Mouse (Mus musculus) brown adipose tissue, adult 24 weeks (tissue): ENCODE data around the gene Tppp3. TPM values are rescaled to one million over a fixed set of nuclear protein-coding genes. Genes with fewer than 3 reads are reported as not detected.
A peak's percentile ranks its signal among the peaks of the same experiment; 100 is the strongest.

Source experiments
- H3K27ac ChIP-seq: fragments of 200-500 bp; replicated peaks from 2 replicates; pipeline ENCODE4 v1.5.1; 2012; ENCODE audit warnings: low read depth, mild to moderate bottlenecking, low read length
- H3K4me1 ChIP-seq: fragments of 200-500 bp; 2 replicates; pipeline ENCODE4 v1.6.1; 2012; ENCODE audit warnings: low read length, mixed read lengths; ENCODE audit not compliant: control insufficient read depth, insufficient read depth, insufficient read length
- H3K4me3 ChIP-seq: fragments of 200-500 bp; 2 replicates; pipeline ENCODE4 v1.5.1; 2012; ENCODE audit warnings: low read depth, mild to moderate bottlenecking, low read length, moderate library complexity; ENCODE audit not compliant: insufficient read depth
- polyA plus RNA-seq: library from polyadenylated mRNA; stranded (reverse); fragments of >200 nt; gene quantifications from 2 replicates; pipeline ENCODE4 v1.2.4, GENCODE M21; 2012; ENCODE audit not compliant: missing spikeins, insufficient read depth, insufficient read length

Tppp3 gene
- 29.6 and 45.2 TPM in 2 replicates for polyA plus RNA-seq

DNA sequence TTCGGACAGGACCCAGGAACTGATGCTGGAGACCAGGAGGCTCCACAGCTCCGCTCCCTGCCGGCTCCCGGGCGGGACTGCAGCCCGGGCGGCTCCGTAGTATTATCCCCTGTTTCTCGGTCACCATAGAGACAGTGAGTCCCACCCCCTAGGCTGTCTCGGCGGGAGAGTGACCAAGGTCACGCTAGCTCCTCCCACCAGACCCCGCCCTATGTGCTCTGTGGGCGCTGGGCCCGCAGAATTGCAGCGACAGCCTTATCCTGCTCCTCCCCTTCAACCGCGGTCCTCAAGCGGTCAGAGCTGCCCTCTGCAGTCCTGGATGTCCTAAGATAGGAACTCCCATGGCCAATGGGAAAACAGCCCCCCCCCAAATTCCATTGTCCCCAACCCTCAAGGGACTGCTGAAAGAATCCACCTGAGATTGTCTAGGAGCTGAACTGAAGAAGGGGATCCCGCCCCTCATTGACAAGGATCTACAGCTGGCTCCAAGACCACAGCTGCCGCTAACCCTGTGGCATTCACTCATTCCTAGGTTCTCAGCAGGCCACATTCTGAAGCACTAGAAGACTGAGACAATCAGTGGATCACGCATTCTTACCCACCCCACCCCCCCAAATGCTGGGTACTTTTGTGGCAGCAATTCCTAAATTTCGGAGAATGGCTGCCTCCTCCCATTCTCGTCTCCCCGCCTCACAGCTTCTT is at the start of gene Tppp3:
Gene Tppp3 (minus strand): TSS at position 213 of the 702 bp plus-strand sequence.
- peak within 1 kb of the TSS; percentile 59 for H3K4me3 ChIP-seq
- peaks cover 27% of the 10 kb centered on the region for H3K4me1 ChIP-seq
- H3K27ac ChIP-seq = peak within 1 kb of the TSS; percentile 27; the same call in 1 of the 2 replicates

GRCm38 (mm10) chr8:105521061-105521460 is 49.7 kb upstream of the Tppp3 start:
- H3K4me1 ChIP-seq = peaks cover 8% of the 10 kb centered on the region; the same call in 1 of the 2 replicates
- H3K4me3 ChIP-seq = no peak overlapping the region

DNA sequence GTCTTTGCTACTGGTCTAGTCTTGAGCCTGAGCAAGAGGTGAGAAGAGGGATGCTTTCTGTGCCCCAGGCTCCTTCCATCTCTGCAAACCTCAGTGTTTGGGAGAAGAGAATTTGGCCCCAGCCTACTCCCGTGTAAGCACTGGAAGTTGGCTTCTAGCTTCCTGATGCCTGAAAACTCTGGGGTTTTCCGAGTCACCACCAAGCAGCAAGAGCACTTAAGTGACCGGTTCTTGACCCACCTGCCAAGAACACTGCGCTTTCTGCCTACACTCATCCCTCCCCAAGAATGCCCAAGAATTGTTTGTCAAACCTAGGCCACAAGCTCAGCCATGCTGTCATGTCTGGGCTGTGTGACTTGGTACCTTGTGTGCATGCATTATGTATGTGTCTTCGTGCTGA is 49.2 kb upstream of the Tppp3 start:
- H3K27ac ChIP-seq = no peak overlapping the region
- no peak overlapping the region for H3K4me3 ChIP-seq
- H3K4me1 ChIP-seq = peaks cover 8% of the 10 kb centered on the region; the same call in 1 of the 2 replicates

More at GRCm38 (mm10) chr8:105521061-105521460, 49.7 kb upstream of the Tppp3 start:
- no peak overlapping the region for H3K27ac ChIP-seq

GRCm38 (mm10) chr8:105519591-105519990 is 48.3 kb upstream of the Tppp3 start:
- Histone ChIP-seq H3K27ac (no peak overlapping the region), H3K4me1 (peaks cover 8% of the 10 kb centered on the region; the same call in 1 of the 2 replicates), H3K4me3 (no peak overlapping the region)

DNA sequence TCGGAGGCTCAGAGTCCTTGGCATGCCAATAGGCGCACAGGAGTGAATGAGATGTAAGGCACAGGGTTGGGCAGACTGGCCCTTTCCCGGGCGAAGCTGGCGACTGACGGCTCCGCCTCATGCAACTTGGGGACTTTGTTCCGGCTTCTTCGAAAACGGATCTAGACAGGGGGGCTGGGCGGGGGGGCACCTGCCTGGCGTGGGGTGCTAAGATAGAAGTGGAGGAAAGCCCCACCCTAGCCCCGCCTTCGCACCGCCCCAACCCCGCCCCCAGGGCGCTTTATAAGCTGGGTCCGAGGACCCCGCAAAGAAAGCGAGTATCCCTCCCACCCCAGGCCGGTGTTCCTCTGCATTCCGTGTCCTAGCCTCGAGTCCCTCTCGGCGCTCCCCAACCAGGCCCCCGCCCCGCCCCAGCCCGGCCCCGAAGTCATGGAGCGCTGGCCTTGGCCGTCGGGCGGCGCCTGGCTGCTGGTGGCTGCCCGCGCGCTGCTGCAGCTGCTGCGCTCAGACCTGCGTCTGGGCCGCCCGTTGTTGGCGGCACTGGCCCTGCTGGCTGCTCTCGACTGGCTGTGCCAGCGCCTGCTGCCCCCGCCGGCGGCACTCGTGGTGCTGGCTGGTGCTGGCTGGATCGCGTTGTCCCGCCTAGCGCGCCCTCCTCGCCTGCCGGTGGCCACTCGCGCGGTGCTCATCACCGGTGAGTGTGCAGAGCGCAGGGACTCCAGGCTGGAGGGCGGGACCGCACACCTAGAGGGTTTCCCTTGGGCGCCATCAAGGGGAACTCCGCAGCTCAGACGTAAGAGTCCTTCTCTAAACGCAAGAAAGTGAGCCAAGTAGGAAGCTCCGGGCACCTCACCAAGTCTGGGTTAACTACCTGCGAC is 47.3 kb upstream of the Tppp3 start, which contains the start of gene Hsd11b2:
Gene Hsd11b2 (plus strand): TSS at position 320 of the 878 bp plus-strand sequence.
- H3K4me1 ChIP-seq = peaks cover 8% of the 10 kb centered on the region; the same call in 1 of the 2 replicates
- peak within 1 kb of the TSS; percentile 55 for H3K4me3 ChIP-seq
- H3K27ac ChIP-seq = no peak within 1 kb of the TSS

GRCm38 (mm10) chr8:105517346-105517745 is 46.0 kb upstream of the Tppp3 start:
- peaks cover 8% of the 10 kb centered on the region; the same call in 1 of the 2 replicates for H3K4me1 ChIP-seq
- H3K4me3 ChIP-seq = no peak overlapping the region
- H3K27ac ChIP-seq = no peak overlapping the region

DNA sequence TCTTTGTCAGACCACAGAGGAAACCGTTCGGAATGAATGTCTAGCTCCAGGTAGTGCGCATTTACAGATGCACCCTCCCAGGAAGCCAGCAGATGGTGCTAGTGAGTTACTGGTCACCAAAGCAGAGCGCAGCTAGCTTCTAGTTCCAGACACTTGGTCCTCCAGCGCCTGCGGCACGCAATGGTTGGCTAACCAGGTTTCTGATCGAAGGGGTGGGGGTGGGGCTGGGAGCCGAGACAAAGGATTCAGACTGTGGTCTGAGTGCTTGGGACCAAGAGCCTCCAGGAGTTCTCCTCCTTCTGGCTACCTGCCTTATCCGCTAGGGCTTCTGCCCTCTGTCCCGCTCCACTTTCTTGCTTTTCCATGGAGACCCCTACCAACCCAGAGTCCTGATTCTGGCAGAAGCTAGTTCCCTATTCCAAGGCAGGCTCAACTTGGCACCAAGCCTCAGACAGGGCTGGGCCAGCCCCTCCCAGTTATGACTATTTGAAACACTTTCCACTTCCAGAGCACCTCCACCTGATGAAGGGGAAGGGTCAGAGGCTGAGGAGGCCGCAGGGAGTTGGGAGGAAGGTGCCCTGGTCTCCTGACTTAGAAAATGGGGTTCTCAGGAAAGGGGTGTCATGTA is 44.8 kb upstream of the Tppp3 start:
- Histone ChIP-seq H3K4me3 (no peak overlapping the region; the same call in 1 of the 2 replicates), H3K27ac (no peak overlapping the region), H3K4me1 (peaks cover 8% of the 10 kb centered on the region; the same call in 1 of the 2 replicates)

GRCm38 (mm10) chr8:105514656-105515055 is 43.3 kb upstream of the Tppp3 start:
- H3K27ac ChIP-seq = no peak overlapping the region
- H3K4me1 ChIP-seq = peaks cover 8% of the 10 kb centered on the region; the same call in 1 of the 2 replicates
- H3K4me3 ChIP-seq = no peak overlapping the region

GRCm38 (mm10) chr8:105514194-105514593 is 42.9 kb upstream of the Tppp3 start:
- no peak overlapping the region for H3K27ac ChIP-seq

GRCm38 (mm10) chr8:105509997-105510735 is 38.8 kb upstream of the Tppp3 start:
- Histone ChIP-seq H3K4me1 (peaks cover 10% of the 10 kb centered on the region), H3K4me3 (no peak overlapping the region), H3K27ac (no peak overlapping the region)

More at GRCm38 (mm10) chr8:105514194-105514593, 42.9 kb upstream of the Tppp3 start:
- Histone ChIP-seq H3K4me1 (peaks cover 8% of the 10 kb centered on the region; the same call in 1 of the 2 replicates), H3K4me3 (no peak overlapping the region)

- Histone ChIP-seq H3K27ac (no peak overlapping the region), H3K4me3 (no peak overlapping the region), H3K4me1 (peaks cover 20% of the 10 kb centered on the region)
Measured at GRCm38 (mm10) chr8:105508758-105509157, 37.4 kb upstream of the Tppp3 start.

DNA sequence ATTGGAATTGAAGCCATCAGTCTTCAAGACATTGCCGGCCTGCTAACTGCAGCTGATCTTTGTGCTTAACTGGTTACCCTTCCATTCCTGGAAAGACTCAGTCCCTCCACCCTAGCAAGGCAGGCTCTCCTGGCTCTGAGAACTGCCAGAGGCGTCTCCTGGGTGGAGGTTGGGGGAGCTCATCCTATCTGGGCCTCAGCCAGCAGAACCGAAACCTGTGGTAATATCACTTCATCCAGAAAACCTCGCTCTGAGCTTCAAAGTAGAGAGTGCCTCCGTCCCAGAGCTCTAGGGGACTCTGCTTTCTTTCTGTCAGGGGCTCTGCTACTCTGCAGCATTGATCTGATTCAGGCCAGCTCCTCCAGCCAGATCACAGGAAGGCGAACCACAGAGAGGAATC is 35.7 kb upstream of the Tppp3 start:
- Histone ChIP-seq H3K4me3 (no peak overlapping the region), H3K27ac (no peak overlapping the region), H3K4me1 (peaks cover 20% of the 10 kb centered on the region)

GRCm38 (mm10) chr8:105504617-105505016 is 33.3 kb upstream of the Tppp3 start:
- H3K27ac ChIP-seq = peak overlapping the region; percentile 99
- peak overlapping the region; percentile 34 for H3K4me3 ChIP-seq
- peaks cover 20% of the 10 kb centered on the region for H3K4me1 ChIP-seq

DNA sequence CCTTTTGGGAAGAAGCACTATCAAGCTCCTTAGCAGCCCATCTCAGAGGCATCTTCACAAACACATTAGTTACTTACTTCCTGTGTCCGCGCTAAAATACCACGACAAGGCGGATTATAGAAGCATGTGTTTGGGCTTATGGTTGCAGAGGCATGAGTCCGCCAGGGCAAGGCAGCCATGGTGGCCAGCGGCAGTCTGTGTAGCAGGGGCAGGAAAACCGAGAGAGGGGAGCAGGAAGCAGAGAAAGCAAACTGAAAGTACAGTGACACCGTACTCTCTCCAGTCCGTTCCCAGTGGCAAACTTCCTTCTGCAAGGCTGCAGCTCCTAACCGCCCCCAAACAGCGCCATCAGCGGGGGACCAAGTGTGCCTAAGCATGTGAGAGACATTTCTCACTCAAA is 28.5 kb upstream of the Tppp3 start:
- H3K4me3 ChIP-seq = peak overlapping the region; percentile 52
- H3K4me1 ChIP-seq = peaks cover 8% of the 10 kb centered on the region; the same call in 1 of the 2 replicates

More for the DNA sequence above, 28.5 kb upstream of the Tppp3 start:
- H3K27ac ChIP-seq = 0 out of 2 replicates have a peak overlapping the region, but pooled peaks have one; percentile 41
